Mouse (Mus musculus) heart, postnatal 0 days (tissue): ENCODE results near the gene Cacng8.

Source experiments
- CTCF ChIP-seq: IDR thresholded peaks from 2 replicates; pipeline ENCODE4 v1.5.1; 2016; ENCODE audit warnings: antibody characterized with exemption, control low read depth, low read depth
- EP300 ChIP-seq: IDR thresholded peaks from 2 replicates; pipeline ENCODE4 v1.6.1; 2016; ENCODE audit warnings: antibody characterized with exemption, low read depth

GRCm38 (mm10) chr7:3423430-3423829, 32.9 kb downstream of the Cacng8 start:
- TF ChIP-seq CTCF (no peak), EP300 (no peak)
